Mouse (Mus musculus) C2C12 (cell line): Measurements from ENCODE around the gene Nrm. TPM values are rescaled to one million over a fixed set of nuclear protein-coding genes. Genes with fewer than 3 reads are reported as not detected.

ENCODE experiments used
- H3K27me3 ChIP-seq: one replicate; pipeline ENCODE4 v1.6.1; 2011; ENCODE audit not compliant: control insufficient read depth, insufficient read depth, insufficient read length
- H3K36me3 ChIP-seq: one replicate; pipeline ENCODE4 v1.6.1; 2011; ENCODE audit not compliant: control insufficient read depth, insufficient read depth
- H3K4me3 ChIP-seq: one replicate; pipeline ENCODE4 v1.5.1; 2011; ENCODE audit warnings: mild to moderate bottlenecking, control low read depth; ENCODE audit not compliant: poor library complexity, insufficient read depth, severe bottlenecking
- H3K79me2 ChIP-seq: one replicate; pipeline ENCODE4 v1.6.1; 2011; ENCODE audit not compliant: control insufficient read depth, insufficient read depth
- H3K79me3 ChIP-seq: one replicate; pipeline ENCODE4 v1.6.1; 2011; ENCODE audit warnings: low read depth, control low read depth
- H3ac ChIP-seq: one replicate; pipeline ENCODE3; 2011; ENCODE audit warnings: low read depth; ENCODE audit not compliant: control insufficient read depth, insufficient read length
- CEBPB ChIP-seq: IDR thresholded peaks from one replicate; pipeline ENCODE4 v1.6.1; 2011; ENCODE audit warnings: low read depth, mild to moderate bottlenecking, control low read depth, moderate library complexity
- CTCF ChIP-seq: IDR thresholded peaks from one replicate; pipeline ENCODE4 v1.5.1; 2011; ENCODE audit not compliant: control insufficient read depth, insufficient read depth, insufficient read length
- FOSL1 ChIP-seq: IDR thresholded peaks from one replicate; pipeline ENCODE4 v1.8.0; 2011; ENCODE audit warnings: mild to moderate bottlenecking, low read length; ENCODE audit not compliant: poor library complexity, insufficient read depth, severe bottlenecking
- MAX ChIP-seq: IDR thresholded peaks from one replicate; pipeline ENCODE4 v1.6.1; 2011; ENCODE audit warnings: mild to moderate bottlenecking, control low read depth
- MYOD1 ChIP-seq: IDR thresholded peaks from one replicate; pipeline ENCODE4 v1.6.1; 2011; ENCODE audit warnings: low read depth; ENCODE audit not compliant: control insufficient read depth, insufficient read length
- MYOG ChIP-seq: IDR thresholded peaks from one replicate; pipeline ENCODE4 v1.6.1; 2011; ENCODE audit not compliant: control insufficient read depth, insufficient read length; ENCODE audit errors: extremely low read depth
- USF1 ChIP-seq: IDR thresholded peaks from one replicate; pipeline ENCODE4 v1.6.1; 2011; ENCODE audit warnings: low read depth, mild to moderate bottlenecking, control low read depth, moderate library complexity
- polyA plus RNA-seq: library from polyadenylated mRNA; unstranded; fragments of >200 nt; fragmentation: generic; extraction: Trizol; gene quantifications from one replicate; pipeline ENCODE4 v1.2.1, GENCODE M21; 2012; ENCODE audit warnings: missing spikeins

The Nrm gene
- polyA plus RNA-seq, 1 experiment, result 25.5 TPM

DNA sequence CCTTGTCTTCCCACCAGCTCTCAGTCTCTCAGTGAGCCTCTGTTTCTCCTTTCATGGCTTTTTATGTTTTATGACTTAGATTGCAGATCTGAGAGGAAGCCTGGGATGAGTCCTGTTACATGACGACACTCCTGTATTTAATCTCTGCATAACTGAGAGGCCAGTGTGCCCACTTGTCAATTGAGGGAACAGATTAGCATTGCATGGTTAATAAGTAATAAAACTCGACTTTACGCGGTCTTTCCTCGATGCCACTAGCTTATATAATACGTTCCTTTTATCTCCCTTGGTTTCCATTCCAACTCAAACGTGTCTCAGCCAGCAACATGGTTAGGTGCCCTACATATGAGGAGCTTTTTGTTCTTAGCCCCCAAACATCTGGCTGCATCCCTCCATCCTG is 45.3 kb upstream of the Nrm start:
- Histone ChIP-seq H3K36me3 (no peaks in the 10 kb centered on the region), H3K27me3 (no peaks in the 10 kb centered on the region), H3ac (no peak overlapping the region), H3K4me3 (no peak overlapping the region), H3K79me2 (no peaks in the 10 kb centered on the region), H3K79me3 (no peaks in the 10 kb centered on the region)
- TF ChIP-seq MYOG (no peak), MAX (no peak)

DNA sequence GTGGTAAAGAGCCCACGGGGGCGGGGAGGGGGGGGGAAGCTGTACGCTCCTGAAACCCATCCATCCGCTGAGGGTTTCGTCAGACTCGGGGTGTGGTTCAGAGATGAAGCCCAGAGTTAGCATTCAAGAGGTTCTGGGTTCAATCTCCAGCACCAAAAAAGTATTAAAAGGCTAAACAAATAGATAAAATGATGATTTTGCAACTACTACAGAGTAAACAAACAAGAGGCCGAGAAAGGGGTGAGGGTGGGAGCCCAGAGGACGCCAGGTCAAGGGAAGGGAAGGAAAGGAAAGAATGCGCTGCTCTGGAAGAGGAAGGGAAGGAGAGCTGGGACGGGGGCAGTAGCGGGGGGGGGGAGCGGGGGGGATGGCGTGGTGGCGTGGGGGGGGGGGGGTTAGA is 44.4 kb upstream of the Nrm start:
- Histone ChIP-seq H3ac (no peak overlapping the region), H3K79me2 (peaks cover 2% of the 10 kb centered on the region), H3K27me3 (no peaks in the 10 kb centered on the region), H3K36me3 (no peaks in the 10 kb centered on the region), H3K4me3 (no peak overlapping the region), H3K79me3 (peaks cover 2% of the 10 kb centered on the region)
- no peak for TF ChIP-seq MAX
- TF ChIP-seq CEBPB, result no peak
- no peak for TF ChIP-seq FOSL1
- TF ChIP-seq MYOG, result no peak
- no peak for TF ChIP-seq MYOD1
- no peak for TF ChIP-seq USF1

DNA sequence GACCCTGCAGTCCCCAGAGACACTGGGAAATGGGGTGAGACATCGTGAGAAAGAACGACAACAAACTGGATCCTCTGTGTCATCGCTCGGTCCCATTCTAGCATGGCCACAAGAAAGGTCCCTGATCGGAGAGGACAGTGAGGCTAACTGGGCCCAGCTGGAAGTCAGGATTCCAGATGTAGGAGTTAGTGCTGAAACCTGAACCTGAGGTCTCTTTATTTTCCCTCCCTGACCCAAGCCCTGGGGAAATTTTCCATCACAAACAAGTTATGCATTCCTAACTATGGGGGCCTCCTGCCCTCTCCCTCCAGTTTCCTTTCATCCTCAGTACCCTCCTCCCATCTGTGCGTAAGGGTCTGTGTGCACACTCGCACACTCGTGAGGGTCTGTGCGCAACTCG is 43.9 kb upstream of the Nrm start:
- H3K36me3 ChIP-seq, result no peaks in the 10 kb centered on the region
- H3K4me3 ChIP-seq, result no peak overlapping the region
- H3K27me3 ChIP-seq, result no peaks in the 10 kb centered on the region
- peaks cover 7% of the 10 kb centered on the region for H3K79me3 ChIP-seq
- no peak overlapping the region for H3ac ChIP-seq
- no peak for TF ChIP-seq FOSL1
- no peak for TF ChIP-seq MYOG
- no peak for TF ChIP-seq USF1
- TF ChIP-seq MAX, result no peak
- TF ChIP-seq CTCF, result no peak
- no peak for TF ChIP-seq CEBPB
- no peak for TF ChIP-seq MYOD1
- H3K79me2 ChIP-seq, result peaks cover 7% of the 10 kb centered on the region

GRCm38 (mm10) chr17:35820111-35820510 is 41.0 kb upstream of the Nrm start:
- Histone ChIP-seq H3ac (no peak overlapping the region), H3K79me2 (peaks cover 17% of the 10 kb centered on the region), H3K36me3 (no peaks in the 10 kb centered on the region), H3K4me3 (no peak overlapping the region), H3K27me3 (no peaks in the 10 kb centered on the region), H3K79me3 (peaks cover 13% of the 10 kb centered on the region)
- TF ChIP-seq MYOD1, result no peak
- no peak for TF ChIP-seq MYOG
- TF ChIP-seq MAX, result no peak
- TF ChIP-seq CEBPB, result no peak
- TF ChIP-seq USF1, result no peak
- no peak for TF ChIP-seq FOSL1
- no peak for TF ChIP-seq CTCF

DNA sequence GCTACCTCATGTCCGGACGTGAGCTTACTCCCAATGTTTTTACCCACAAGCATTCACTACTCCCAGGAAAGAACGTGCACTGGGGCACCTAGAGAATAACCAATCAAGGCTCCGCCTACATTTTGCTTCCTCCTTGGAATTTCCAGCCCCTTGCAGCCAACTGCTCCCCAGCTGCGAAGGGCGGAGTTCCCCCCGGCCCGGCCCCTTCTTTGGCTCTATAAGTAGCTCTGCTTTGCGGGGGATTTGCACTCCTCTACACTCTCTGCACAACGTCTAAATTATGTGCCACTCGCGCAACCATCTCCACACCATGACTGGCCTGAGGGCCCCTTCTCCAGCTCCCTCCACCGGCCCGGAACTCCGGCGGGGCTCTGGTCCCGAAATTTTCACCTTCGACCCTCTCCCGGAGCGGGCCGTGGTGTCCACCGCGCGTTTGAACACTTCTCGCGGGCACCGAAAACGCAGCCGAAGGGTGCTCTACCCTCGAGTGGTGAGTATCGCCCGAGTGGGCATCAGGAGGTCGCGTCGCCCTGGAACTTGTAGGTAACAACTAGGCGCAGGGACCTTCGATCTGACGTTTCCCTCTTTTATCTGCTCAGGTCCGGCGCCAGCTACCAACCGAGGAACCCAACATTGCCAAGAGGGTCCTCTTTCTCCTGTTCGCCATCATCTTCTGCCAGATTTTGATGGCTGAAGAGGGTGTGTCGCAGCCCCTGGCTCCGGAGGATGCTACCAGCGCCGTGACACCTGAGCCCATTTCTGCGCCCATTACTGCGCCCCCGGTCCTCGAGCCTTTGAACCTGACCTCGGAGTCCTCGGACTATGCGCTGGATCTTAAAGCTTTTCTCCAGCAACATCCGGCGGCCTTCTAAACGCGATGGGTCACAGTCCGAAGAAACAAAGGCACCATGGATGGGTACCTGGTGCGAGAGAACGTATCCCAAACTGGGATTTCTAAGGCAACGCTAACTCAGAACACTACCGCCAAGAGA is 39.4 kb upstream of the Nrm start, which contains the start of gene Ier3:
Gene Ier3, plus strand, starts transcription at position 246 of the 992 bp plus-strand sequence.
- Histone ChIP-seq H3K4me3 (peak within 1 kb of the TSS; percentile 74), H3K79me3 (peaks cover 13% of the 10 kb centered on the region), H3K79me2 (peaks cover 17% of the 10 kb centered on the region), H3K36me3 (peaks cover 11% of the 10 kb centered on the region), H3ac (peak within 1 kb of the TSS; percentile 89), H3K27me3 (no peaks in the 10 kb centered on the region)
- TF ChIP-seq MYOG (no peak), USF1 (no peak), MAX (peak; percentile 37)

DNA sequence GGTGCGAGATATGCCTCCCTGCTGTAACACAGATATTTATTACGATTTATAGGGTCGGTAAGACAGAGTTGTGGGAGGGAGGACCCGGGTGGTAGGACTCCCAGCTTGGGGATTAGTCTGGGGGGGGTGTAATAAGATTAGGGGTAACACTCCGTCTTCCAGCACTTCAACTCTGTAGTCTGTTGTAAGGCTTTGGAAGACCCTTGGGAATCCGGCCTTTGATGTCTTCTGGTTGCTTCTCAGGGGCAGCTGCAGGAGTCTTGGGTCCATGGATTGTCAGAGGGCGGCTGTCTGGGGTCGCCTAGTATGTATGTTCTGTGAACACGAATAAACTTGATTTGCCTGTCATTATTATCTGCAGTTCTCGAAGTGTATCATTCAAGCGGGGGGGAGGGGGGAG is 38.6 kb upstream of the Nrm start:
- H3K36me3 ChIP-seq, result peaks cover 20% of the 10 kb centered on the region
- H3K4me3 ChIP-seq, result peak overlapping the region; percentile 74
- peak overlapping the region; percentile 89 for H3ac ChIP-seq
- H3K27me3 ChIP-seq, result no peaks in the 10 kb centered on the region
- H3K79me3 ChIP-seq, result peaks cover 13% of the 10 kb centered on the region
- no peak for TF ChIP-seq CEBPB
- TF ChIP-seq FOSL1, result no peak
- no peak for TF ChIP-seq CTCF
- no peak for TF ChIP-seq MAX
- no peak for TF ChIP-seq MYOD1
- TF ChIP-seq USF1, result no peak
- H3K79me2 ChIP-seq, result peaks cover 17% of the 10 kb centered on the region
